Mouse (Mus musculus): ENCODE data around the gene Ralgapa1.
"Not testable (repeated sequence)": the region's sequence is repeated elsewhere in the genome, so short reads cannot be mapped to it uniquely, and the experiment has no call there.

GRCm38 (mm10) chr12:55586936-55587335 is 234.0 kb downstream of the Ralgapa1 start:
- not testable (repeated sequence) for TF ChIP-seq CTCF (IDR thresholded peaks at IDR 0.05; ENCODE audit: control insufficient read depth, insufficient read depth, low read length); POLR2A (IDR thresholded peaks at IDR 0.05; ENCODE audit: borderline replicate concordance, control insufficient read depth, low read depth, low read length)
